Mouse (Mus musculus): Measurements from ENCODE around the gene Bckdhb. TPM values are rescaled to one million over a fixed set of nuclear protein-coding genes. Genes with fewer than 3 reads are reported as not detected.

Gene Bckdhb
- polyA plus RNA-seq, 1 experiment = 35.5 TPM

DNA sequence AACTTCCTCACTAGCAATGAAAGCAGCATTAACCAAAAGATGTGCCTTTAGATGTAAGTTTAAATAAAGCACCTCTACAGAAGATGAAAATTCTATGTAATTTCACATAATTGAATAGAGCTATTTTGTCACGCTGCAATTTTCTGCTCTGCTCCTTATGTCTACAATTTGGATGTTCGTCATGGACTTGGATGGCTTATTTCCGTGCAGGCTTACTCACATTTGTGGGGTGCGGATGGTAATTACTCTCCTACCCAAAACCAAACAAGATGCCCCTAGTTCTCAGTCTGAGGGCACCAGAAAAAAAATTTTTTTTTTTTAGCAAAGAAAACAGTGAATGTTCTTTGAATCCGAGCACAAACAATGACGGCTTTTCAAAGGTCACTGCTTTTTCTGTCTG is 212.2 kb downstream of the Bckdhb start:
- H3K27ac ChIP-seq (ENCODE audit: insufficient read depth, low read length) = no peak overlapping the region
- TF ChIP-seq POLR2A (IDR thresholded peaks at IDR 0.05; ENCODE audit: extremely low read depth, insufficient read depth, low read length) = no peak
- no peak for TF ChIP-seq CTCF (IDR thresholded peaks at IDR 0.05; ENCODE audit: extremely low read depth, insufficient read depth, low read length)
- no peaks in the 10 kb centered on the region for H3K4me1 ChIP-seq (ENCODE audit: control insufficient read depth, insufficient read depth, low read length)
- no peak overlapping the region for H3K4me3 ChIP-seq (ENCODE audit: insufficient read depth, low read length)

DNA sequence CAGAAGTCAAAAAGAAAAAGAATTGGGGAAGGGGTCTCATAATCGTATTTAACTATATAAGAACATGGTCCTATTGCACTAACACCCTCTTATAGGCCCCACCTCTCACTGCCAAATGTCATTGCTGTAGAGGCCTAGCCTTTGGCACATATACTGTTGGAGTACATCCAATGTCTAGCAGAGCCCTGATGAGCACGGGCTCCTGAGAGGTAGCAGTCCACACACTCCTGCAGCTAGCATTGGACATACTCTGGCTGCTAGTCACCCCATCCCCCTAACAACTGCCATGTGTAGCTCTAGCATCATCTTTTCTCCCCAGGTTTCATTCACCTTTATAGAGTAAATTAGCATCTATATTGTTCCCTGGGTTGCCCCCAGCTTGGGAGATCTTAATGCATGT is 223.2 kb downstream of the Bckdhb start:
- no peak overlapping the region for H3K4me3 ChIP-seq (ENCODE audit: insufficient read depth, low read length)
- no peaks in the 10 kb centered on the region for H3K4me1 ChIP-seq (ENCODE audit: control insufficient read depth, insufficient read depth, low read length)
- TF ChIP-seq POLR2A (IDR thresholded peaks at IDR 0.05; ENCODE audit: extremely low read depth, insufficient read depth, low read length) (no peak), CTCF (IDR thresholded peaks at IDR 0.05; ENCODE audit: extremely low read depth, insufficient read depth, low read length) (no peak)
- H3K27ac ChIP-seq (ENCODE audit: insufficient read depth, low read length) = no peak overlapping the region

Other genes starting within 250 kb of the Bckdhb start
- 32.0 and 34.6 TPM in 2 replicates for gene Elovl4, start 118.9 kb upstream of the Bckdhb start, polyA plus RNA-seq (2012; rRNA removed)
- gene Ttk, start 90.5 kb upstream of the Bckdhb start, polyA plus RNA-seq (2012; rRNA removed) = 0.34 and 0.35 TPM in 2 replicates